Mouse (Mus musculus) ES-Bruce4 (cell line): ENCODE measurements around the gene Coq8b.

Experiments
- CTCF ChIP-seq: IDR thresholded peaks from one replicate; pipeline ENCODE4 v1.8.1; 2011; ENCODE audit warnings: low read depth, low read length
- EP300 ChIP-seq: IDR thresholded peaks from 2 replicates; pipeline ENCODE4 v1.6.1; 2011; ENCODE audit warnings: low read depth, low read length; ENCODE audit not compliant: insufficient read depth
- POLR2A ChIP-seq: IDR thresholded peaks from one replicate; pipeline ENCODE4 v1.8.1; 2011; ENCODE audit warnings: low read length; ENCODE audit not compliant: insufficient read depth

- TF ChIP-seq POLR2A: no peak
- peak; percentile 52 for TF ChIP-seq CTCF
- no peak for TF ChIP-seq EP300
Observed at GRCm38 (mm10) chr7:27232781-27233281, at the start of gene Coq8b.
